Mouse (Mus musculus): Measurements from ENCODE around the gene Itgb8. TPM values are rescaled to one million over a fixed set of nuclear protein-coding genes. Genes with fewer than 3 reads are reported as not detected.

Gene Itgb8
- total RNA-seq (2021): 10 to 100 TPM; 31.9 to 44.1 TPM

DNA sequence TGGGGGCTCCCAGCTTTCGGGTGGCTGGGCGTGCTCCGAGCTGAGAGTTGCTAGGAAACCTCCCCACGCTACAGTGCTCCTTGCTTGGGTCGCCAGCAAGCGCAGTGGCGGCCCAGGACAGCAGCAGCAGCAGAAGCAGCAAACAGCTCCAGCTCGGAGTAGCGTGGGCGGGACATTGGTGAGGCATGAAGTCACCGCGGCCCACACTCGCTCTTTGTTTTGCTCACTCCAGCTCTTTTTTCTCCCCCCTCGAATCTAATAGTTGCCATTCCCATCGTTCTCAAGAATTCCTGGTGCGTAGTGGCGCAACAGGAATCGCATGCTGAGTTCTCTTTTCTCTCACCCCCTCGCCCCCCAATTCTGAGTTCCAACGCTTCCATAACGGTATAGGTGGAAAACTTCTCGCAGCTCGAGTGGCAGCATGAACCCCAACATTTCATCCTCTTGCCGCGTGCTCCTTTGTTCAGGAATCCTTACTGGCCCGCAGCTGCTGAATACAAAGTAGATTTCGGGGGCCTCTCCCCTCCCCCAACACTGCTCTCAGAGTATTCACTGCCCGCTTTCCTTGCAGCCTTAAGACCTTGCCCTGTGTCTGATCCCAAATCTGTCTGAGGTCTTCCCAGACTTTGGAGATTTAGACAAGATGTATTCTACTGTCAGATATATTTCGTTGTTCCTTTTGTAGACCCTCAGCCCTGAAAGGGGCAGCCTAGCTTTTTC lies at the start of gene Itgb8:
Itgb8 (minus strand) TSS at position 107 of the 720 bp plus-strand sequence.
- DNase-seq (ENCODE audit: low spot score in 2 of 2): peak; percentile 87 to 92
- intact Hi-C loops (cut with DNase I): loop anchor here (5.0 to 10.0 kb wide), 2 partner anchors 67 to 214 kb away; no protein-coding TSS in a partner anchor

DNA sequence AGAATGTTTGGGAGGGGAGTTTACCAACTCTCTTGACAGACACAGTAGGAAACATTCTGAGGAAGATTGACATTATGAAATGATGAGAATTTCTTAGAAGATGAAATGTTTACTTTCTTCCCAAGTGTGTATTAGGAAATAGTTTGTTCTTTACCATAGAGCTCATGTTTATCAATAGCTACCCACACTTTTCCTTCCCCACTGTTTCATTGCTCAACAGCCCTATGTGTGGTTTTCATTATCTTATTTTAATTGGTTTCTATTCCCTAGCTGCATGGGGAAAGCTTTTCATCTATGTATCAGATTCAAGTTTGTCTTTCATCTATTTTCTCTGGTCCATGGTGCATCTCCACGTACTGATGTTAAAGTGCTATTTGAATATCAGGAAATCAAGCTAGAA lies 37.7 kb upstream of the Itgb8 start:
- DNase-seq (ENCODE audit: low spot score in 2 of 2): no peak
- intact Hi-C loops (cut with DNase I): no loop called here

DNA sequence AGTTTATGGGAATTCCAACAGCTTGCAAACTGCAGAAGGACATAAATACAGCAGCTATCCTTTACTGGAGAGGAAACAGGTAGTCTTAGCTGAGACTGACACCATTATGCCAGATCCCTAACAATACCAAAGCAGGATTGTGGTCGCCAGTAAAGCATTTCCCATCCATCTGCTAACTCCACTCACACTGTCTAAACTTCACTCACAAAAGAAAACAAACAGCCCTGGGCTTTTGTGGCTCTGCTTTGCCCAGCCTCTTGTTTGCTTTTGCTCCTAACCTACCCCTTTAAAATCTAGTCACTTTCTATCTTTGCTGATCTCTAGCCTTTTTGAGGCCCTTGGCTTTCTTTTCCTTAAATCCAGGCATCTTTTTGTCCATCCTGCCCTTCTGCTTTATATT lies 35.0 kb upstream of the Itgb8 start:
- intact Hi-C loops (cut with DNase I): no loop called here
- DNase-seq (ENCODE audit: low spot score in 2 of 2): no peak

DNA sequence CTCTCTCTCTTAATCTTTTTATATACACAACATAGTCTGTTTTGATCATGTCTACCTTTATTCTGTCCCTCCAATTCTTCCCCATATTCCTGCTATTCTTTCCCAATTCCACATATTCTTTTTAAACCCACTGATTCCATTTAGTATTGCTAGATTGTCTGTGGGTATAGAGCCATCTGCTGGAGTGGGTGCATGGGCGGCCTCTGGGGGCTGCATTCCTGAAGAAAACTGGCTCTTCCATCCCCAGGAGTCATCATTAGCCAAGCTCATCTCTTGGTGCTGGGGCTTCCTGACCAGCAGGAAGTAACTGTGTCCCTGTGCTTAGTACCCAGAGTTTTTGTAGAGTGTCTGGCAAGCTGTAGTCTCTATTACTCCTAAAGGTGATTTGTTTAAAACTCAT lies 33.4 kb upstream of the Itgb8 start:
- intact Hi-C loops (cut with DNase I): no loop called here
- DNase-seq (ENCODE audit: low spot score in 2 of 2): no peak

DNA sequence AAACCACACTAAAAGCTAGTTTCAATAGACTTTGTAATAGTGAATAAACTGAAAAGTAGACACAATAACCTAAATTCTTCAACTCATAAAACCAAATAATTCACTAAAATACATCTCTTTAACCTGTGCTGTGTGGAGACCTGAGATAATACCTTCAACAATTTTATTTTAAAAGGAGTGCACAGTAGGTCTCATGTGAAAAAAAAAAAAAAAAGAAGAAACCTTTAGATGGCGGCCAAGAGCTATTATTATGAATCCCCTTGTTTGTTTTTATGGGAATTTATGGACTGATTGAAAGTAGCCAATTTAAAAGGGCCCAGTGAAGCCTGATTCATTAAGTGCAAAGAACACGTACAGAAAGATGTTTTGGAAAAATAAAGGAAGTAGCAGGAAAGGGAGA lies 31.4 kb upstream of the Itgb8 start:
- DNase-seq (ENCODE audit: low spot score in 2 of 2): no peak
- intact Hi-C loops (cut with DNase I): no loop called here

DNA sequence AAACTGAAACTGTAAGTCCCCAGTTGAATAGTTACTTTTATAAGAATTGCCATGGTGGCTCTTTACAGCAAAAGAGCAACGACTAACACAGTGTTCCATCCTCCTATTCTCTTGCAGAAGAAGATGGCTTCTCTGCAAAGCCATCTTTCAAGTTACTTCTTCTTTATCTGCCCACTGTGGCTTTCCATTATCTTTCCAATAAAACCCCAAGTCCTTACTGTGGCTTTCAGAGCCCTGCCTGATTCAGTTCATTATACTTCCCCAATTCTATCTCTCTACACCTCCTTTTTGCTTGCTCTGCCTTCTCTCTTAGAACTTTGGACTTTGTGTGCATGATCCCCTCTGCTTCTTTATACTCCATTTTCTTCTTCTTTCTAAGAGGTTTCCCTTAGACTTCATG lies 30.1 kb upstream of the Itgb8 start:
- intact Hi-C loops (cut with DNase I): no loop called here
- DNase-seq (ENCODE audit: low spot score in 2 of 2): no peak

DNA sequence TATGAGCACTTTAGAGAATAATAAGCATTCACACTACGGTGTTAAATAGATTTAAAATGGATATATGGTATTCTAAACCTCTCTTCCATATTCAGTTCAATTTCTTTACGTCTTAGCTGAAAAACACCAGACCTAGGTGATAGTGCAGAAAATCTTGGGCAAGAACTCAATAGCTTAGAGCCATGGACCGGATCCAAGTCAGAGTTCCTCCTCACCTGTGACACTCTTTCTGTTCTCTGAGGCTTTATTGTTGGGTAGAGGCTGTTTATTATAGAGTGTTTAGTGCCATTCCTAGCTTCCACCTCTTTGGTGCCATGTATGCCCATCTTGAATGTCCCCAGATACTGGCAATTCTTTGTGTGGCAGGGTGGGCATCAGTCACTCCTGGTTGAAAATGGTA lies 25.9 kb upstream of the Itgb8 start:
- intact Hi-C loops (cut with DNase I): no loop called here
- no peak for DNase-seq (ENCODE audit: low spot score in 2 of 2)

DNA sequence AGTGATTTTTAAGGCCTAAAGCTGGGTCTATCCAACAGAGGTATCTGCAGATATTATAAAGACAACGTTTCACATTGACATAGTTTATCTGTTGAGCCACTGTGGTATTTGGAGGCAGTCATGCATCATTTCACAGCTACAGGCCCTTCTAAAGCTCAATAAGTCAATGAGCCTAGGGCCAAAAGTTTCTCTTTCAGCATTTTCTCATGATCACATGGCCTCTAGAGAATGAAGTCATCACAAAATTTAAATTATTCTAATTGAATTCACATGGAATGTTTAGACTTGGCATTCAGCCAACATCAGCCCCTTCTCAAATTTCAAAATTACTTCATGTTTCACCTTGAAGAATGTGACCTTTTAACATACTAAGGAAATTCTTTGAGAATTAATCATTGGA lies 10.0 kb upstream of the Itgb8 start:
- intact Hi-C loops (cut with DNase I): no loop called here
- no peak for DNase-seq (ENCODE audit: low spot score in 2 of 2)

DNA sequence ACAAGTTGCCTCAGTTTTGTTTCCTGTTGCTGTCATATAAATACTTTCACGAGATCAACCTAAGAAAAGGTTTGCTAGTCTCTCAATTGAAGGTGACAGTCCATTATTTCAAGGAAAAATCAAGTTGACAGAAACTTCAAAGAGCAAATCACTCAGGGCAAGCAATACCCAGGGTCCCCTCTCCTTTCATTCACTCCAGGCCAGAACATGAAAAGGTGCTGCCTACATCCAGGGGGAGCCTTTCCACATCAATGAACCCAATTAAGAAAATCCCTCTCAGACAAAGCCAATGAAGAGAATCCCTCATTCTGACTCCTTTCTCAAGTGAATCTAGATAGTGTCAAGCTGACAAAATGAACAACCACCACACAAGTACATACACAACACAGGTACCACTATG lies 2.5 kb upstream of the Itgb8 start:
- intact Hi-C loops (cut with DNase I): no loop called here
- no peak for DNase-seq (ENCODE audit: low spot score in 2 of 2)

DNA sequence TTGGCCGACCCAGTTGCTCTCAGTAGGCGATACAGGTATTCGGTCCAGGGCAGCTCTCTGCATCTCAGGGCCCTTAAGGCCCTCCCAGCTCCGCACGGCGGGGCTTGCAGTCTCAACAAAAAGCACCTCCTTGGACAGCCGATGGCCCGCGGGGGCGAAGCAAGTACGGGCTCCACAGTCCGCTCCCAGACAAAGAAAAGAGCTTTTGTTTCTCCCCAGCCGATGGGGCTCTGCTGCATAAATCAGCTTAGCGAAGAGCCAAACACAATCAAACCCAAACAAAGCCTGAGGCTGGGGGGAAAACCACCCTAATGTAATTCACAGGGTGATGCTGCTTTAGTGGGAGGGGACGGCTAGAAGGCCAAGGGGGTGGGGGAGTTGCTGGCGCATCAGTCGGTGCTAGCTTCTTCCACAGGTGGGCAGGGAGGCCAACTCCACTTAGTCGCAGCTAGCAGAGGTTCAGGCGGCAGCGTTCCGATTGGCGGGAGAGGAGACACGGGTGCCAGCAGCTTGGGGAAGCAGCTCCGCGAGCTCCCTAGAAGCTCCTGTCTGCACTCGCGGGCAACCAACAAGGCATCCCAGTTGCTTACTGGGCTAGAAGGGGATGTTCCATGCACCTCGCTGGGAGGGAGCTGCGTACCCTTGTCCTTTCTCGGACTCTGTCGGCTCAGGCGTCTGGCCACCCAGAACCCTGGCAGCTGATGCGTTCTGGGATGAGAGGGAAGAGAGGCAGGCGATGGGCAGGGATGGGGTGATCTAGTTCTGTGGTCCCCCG lies 494 bp downstream of the Itgb8 start:
- peak; percentile 72 to 74 for DNase-seq (ENCODE audit: low spot score in 2 of 2)
- intact Hi-C loops (cut with DNase I): loop anchor here (5.0 to 10.0 kb wide), 2 partner anchors 66 to 213 kb away; no protein-coding TSS in a partner anchor

DNA sequence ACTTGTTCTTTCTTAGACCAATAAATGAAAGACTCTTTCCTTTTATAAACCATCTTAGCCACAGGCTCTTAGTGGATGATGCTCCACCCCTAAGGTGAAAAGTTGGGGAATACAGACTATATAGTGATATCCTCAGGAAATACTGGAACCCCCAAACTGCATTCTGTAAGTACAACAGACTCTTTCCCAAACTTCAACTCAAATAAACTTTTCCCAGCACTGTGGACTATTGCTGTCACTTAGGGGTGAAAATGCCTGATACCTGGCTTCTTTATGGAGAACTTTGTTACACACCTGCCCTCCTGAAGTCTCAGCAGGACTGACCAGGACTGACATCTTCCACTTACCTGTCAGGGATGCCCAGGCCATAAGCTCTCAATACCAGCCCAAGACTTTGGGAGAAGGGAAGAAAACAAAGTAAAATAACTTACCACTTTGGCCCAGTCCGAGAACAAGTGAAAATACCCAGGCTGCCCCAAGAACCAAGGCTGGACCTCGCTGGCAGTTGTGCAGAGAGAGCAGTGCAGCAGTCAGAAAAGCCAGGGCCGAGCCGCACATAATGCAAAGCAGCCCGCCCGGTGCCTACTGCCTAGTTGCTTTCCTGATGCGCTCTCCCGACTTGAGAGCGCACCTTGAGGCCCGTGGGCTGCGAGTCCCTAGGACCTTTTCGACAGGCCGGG lies 1.2 kb downstream of the Itgb8 start:
- intact Hi-C loops (cut with DNase I): loop anchor here (5.0 to 10.0 kb wide), 2 partner anchors 65 to 213 kb away; no protein-coding TSS in a partner anchor
- DNase-seq (ENCODE audit: low spot score in 2 of 2): no peak

DNA sequence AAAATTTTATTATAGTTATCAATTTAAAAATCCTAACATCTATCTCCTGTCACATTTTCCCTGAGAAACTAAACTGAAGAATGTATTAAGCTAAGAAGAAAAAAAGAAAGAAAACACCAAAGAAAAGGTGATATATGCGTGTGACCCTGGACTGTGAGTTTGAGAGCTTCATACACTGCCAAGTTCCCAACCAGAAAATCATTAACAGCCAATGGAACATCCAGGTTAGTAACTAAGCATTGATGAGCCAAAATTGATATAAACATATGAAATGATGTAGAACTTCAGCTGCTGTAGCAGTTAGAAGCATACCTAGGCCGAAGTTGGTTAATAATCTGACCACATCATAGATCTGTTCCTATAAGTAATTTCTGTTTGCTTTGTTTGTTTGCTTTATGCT lies 6.8 kb downstream of the Itgb8 start:
- no peak for DNase-seq (ENCODE audit: low spot score in 2 of 2)
- intact Hi-C loops (cut with DNase I): loop anchor here (10.0 kb wide), 1 partner anchor 207 kb away; no protein-coding TSS in a partner anchor

DNA sequence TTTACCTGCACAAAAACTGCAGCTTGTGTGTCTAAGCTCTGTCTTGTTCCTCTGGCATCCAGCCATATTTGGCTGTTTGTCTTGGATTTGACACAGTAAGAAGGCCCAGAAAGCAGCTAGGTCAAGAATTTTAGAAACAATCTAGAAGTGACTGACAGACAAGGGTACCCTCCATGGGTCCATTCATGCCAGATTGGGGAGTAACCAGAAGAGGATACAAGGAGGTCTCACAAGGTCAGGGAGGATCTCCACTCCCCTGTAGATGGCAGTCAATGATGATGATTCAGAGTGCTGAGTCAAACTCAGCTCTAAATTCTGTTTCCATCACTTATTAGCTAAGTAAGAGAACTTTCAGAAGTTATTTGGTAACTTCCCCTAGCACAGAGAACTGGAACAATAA lies 8.2 kb downstream of the Itgb8 start:
- DNase-seq (ENCODE audit: low spot score in 2 of 2): no peak
- intact Hi-C loops (cut with DNase I): loop anchor here (10.0 kb wide), 1 partner anchor 206 kb away; no protein-coding TSS in a partner anchor

DNA sequence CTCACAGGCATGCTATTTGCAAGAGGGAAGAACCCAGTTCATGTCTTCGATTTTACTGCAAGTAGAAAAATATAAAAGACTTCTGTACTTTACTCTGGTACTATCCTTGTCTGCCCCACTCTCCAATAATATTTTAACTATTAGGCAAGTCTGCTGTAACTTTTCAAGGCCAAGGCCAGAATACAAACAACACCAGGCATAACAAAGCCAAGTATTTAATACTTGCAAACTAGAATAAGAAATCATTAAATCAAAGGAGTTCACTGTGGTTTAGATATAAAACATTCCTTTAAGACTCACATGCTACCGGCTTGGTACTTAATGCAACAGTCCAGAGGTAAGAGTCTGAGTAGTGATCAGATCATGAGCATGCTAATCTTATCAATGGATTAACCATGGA lies 9.0 kb downstream of the Itgb8 start:
- no peak for DNase-seq (ENCODE audit: low spot score in 2 of 2)
- intact Hi-C loops (cut with DNase I): no loop called here

DNA sequence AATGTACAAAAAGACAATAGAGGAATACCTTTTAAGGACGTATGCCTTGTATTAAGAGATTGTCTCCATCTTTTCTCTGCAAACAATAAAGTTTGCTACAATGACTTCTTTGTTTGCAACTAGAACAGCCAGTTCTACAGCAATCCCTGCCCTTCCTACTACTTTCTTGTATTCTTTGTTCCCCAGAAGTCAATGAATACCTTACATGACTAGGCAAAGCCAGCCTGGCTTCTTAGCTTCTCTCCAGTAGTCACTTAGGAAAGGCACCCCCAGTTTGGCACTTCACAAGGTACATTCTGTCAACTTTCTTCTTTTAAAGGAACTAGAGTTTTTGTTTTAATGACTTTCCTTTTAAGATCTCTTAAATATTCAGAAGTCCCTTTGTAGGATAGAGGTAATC lies 10.7 kb downstream of the Itgb8 start:
- DNase-seq (ENCODE audit: low spot score in 2 of 2): no peak
- intact Hi-C loops (cut with DNase I): no loop called here

DNA sequence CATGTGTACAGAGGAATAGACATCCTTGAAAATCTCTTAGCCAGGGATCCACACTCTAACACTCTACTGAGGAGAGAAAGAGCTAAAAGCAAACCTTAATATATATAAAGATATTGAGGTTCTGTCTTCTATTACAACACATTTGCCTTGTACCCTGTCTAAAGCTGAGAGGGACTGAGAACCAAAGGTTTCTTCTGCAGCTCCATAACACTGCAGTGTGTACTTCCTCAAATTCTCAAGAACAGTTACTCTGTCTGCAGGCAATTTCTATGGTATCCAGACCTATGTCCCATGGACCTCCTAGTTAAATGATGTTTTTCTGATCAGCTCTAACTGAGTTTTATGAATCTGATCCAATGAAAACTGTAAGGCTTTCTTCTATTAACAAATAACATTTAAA lies 13.9 kb downstream of the Itgb8 start:
- DNase-seq (ENCODE audit: low spot score in 2 of 2): no peak
- intact Hi-C loops (cut with DNase I): no loop called here

DNA sequence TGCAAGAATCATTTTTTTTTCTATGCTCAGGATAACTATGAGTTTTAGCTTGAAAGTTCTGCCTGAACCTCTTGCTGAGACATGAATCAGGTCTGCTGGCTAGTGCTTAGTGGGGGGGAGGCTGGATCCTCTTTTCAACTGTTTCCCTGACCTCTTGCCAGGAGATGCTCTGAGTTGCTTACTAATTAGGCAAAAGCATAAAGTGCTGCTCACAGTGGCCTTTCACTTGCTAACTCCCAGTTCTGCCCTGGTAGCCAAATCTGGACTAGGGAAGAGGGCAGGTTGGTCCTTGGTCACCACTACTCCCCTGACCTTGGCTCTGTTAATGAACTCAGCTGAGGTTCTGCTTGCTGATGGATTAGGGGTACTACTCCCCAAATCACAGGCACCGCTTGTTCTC lies 19.2 kb downstream of the Itgb8 start:
- intact Hi-C loops (cut with DNase I): no loop called here
- peak in 1 of 2 experiments; percentile 44 for DNase-seq (ENCODE audit: low spot score in 2 of 2)

DNA sequence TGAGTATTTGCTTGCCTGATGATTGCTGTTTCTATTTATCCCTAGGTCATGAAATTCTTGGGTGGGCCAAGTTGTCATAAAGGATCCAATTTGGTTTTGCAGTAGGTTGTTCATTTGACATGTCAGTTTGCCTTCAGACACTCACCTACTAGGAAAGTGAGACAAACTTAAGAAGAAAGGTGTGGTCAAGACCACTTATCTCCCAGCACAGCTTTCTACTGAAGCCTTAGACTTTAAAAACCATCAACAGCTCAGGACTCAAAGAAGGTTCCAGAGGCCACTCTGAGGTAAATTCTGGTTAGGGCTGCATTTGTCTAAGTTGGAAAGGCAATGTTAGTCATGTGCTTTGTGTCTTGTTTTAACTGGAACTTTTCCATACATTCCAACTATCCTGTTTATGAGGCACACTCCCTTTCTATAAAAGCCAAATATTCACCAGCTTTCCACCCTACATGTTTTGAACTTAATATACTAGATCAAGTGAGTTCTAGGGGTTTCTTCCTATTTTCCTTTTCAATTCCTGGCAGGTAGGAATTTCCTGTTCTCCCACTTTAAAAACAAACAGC lies 20.8 kb downstream of the Itgb8 start:
- intact Hi-C loops (cut with DNase I): no loop called here

DNA sequence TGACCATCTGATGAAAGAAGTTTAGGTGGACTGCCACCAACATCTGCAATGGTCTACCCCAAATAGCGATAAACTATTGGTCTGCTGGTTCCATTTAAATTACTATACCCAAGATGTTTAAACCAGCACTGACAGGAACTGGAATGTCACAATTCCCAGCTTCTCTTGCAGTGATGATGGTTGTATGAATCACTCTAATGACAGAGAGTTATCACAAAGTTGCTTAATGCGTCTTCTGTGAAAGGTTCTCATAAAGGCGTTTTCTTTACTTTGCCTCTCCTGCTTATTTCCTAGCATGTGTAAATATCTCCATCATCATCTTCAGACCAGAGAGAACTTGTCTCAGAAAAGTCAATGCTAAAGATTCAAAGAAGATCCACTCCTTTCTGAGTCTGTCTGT lies 23.4 kb downstream of the Itgb8 start:
- intact Hi-C loops (cut with DNase I): no loop called here

More for the DNA sequence above, 20.8 kb downstream of the Itgb8 start:
- no peak for DNase-seq (ENCODE audit: low spot score in 2 of 2)

DNA sequence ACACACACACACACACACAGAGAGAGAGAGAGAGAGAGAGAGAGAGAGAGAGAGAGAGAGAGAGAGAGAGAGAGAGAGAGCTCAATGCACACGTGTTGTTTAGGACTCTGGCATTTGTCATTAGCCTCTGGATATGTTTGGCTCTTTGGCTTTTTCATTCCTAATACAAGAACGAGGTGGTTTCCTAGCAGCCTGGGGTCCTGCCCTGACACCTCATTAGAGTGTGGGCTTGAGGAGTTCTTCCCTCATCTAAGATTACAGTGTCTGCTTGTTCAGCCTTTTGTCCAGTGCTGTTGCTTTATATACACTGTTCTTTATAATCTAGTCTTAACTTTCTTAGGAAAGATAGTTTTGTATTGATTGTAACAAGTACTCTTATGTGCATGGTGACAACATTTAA lies 27.1 kb downstream of the Itgb8 start:
- no peak for DNase-seq (ENCODE audit: low spot score in 2 of 2)

More for the DNA sequence above, 23.4 kb downstream of the Itgb8 start:
- DNase-seq (ENCODE audit: low spot score in 2 of 2): no peak

More for the DNA sequence above, 27.1 kb downstream of the Itgb8 start:
- intact Hi-C loops (cut with DNase I): loop anchor here (2.0 kb wide), 1 partner anchor 239 kb away; no protein-coding TSS in a partner anchor

Measured in left cerebral cortex, postnatal 25 days (tissue).